Mouse (Mus musculus): Measurements from ENCODE around the gene Mars2. TPM values are rescaled to one million over a fixed set of nuclear protein-coding genes. Genes with fewer than 3 reads are reported as not detected.

Gene Mars2
- polyA plus RNA-seq (2012; rRNA removed): 2.5 and 3.8 TPM in 2 replicates

- DNase-seq (ENCODE audit: low read depth in 1 of 2, low spot score in 2 of 2): peak; percentile 85 to 97
- WGBS: under 1% methylated on average over 82 of the region's 82 CpGs
- peak within 1 kb of the TSS; percentile 79 for H3K4me3 ChIP-seq (ENCODE audit: extremely low read depth, insufficient read depth, insufficient read length)
These were observed at the start of gene Mars2 for GRCm38 (mm10) chr1:55236890-55237642. Gene Mars2 (plus strand): TSS chr1:55237177.

GRCm38 (mm10) chr1:55192015-55192414 is 45.0 kb upstream of the Mars2 start:
- Histone ChIP-seq H3K27me3 (ENCODE audit: control insufficient read depth, insufficient read depth, low read length) (no peaks in the 10 kb centered on the region), H3K4me1 (ENCODE audit: control insufficient read depth, insufficient read depth, insufficient read length) (no peaks in the 10 kb centered on the region), H3K27ac (ENCODE audit: insufficient read depth, low read length) (no peak overlapping the region), H3K36me3 (ENCODE audit: control insufficient read depth, insufficient read depth, low read length) (no peaks in the 10 kb centered on the region), H3K4me3 (ENCODE audit: extremely low read depth, insufficient read depth, insufficient read length) (no peak overlapping the region)
- TF ChIP-seq CTCF (IDR thresholded peaks at IDR 0.05; ENCODE audit: extremely low read depth, insufficient read depth, insufficient read length, insufficient replicate concordance): no peak
- no peak for TF ChIP-seq POLR2A (IDR thresholded peaks at IDR 0.05; ENCODE audit: low read depth, low read length)
- WGBS: 74% methylated on average over 8 of the region's 8 CpGs
- no peak for DNase-seq (ENCODE audit: low read depth in 1 of 2, low spot score in 2 of 2)

More at GRCm38 (mm10) chr1:55236890-55237642, at the start of gene Mars2:
- H3K4me1 ChIP-seq (ENCODE audit: control insufficient read depth, insufficient read depth, insufficient read length): peaks cover 4% of the 10 kb centered on the region
- H3K27me3 ChIP-seq (ENCODE audit: control insufficient read depth, insufficient read depth, low read length): no peaks in the 10 kb centered on the region
- no peak for TF ChIP-seq CTCF (IDR thresholded peaks at IDR 0.05; ENCODE audit: extremely low read depth, insufficient read depth, insufficient read length, insufficient replicate concordance)
- TF ChIP-seq POLR2A (IDR thresholded peaks at IDR 0.05; ENCODE audit: low read depth, low read length): peak; percentile 88
- H3K27ac ChIP-seq (ENCODE audit: insufficient read depth, low read length): peak within 1 kb of the TSS; percentile 77
- no peaks in the 10 kb centered on the region for H3K36me3 ChIP-seq (ENCODE audit: control insufficient read depth, insufficient read depth, low read length)

- Histone ChIP-seq H3K36me3 (ENCODE audit: control insufficient read depth, insufficient read depth, low read length) (no peaks in the 10 kb centered on the region), H3K4me1 (ENCODE audit: control insufficient read depth, insufficient read depth, insufficient read length) (no peaks in the 10 kb centered on the region), H3K27me3 (ENCODE audit: control insufficient read depth, insufficient read depth, low read length) (no peaks in the 10 kb centered on the region), H3K4me3 (ENCODE audit: extremely low read depth, insufficient read depth, insufficient read length) (no peak overlapping the region), H3K27ac (ENCODE audit: insufficient read depth, low read length) (no peak overlapping the region)
- 45% methylated on average over 3 of the region's 3 CpGs for WGBS
- TF ChIP-seq POLR2A (IDR thresholded peaks at IDR 0.05; ENCODE audit: low read depth, low read length) (no peak), CTCF (IDR thresholded peaks at IDR 0.05; ENCODE audit: extremely low read depth, insufficient read depth, insufficient read length, insufficient replicate concordance) (peak; percentile 47; the same call in 1 of the 2 replicates)
- DNase-seq (ENCODE audit: low read depth in 1 of 2, low spot score in 2 of 2): peak in 1 of 2 experiments; percentile 34
These were observed 44.2 kb upstream of the Mars2 start for GRCm38 (mm10) chr1:55192824-55193223.

- Histone ChIP-seq H3K4me3 (ENCODE audit: extremely low read depth, insufficient read depth, insufficient read length) (no peak overlapping the region), H3K27ac (ENCODE audit: insufficient read depth, low read length) (no peak overlapping the region), H3K4me1 (ENCODE audit: control insufficient read depth, insufficient read depth, insufficient read length) (no peaks in the 10 kb centered on the region), H3K27me3 (ENCODE audit: control insufficient read depth, insufficient read depth, low read length) (no peaks in the 10 kb centered on the region), H3K36me3 (ENCODE audit: control insufficient read depth, insufficient read depth, low read length) (no peaks in the 10 kb centered on the region)
- no peak for TF ChIP-seq POLR2A (IDR thresholded peaks at IDR 0.05; ENCODE audit: low read depth, low read length)
- no peak for TF ChIP-seq CTCF (IDR thresholded peaks at IDR 0.05; ENCODE audit: extremely low read depth, insufficient read depth, insufficient read length, insufficient replicate concordance)
- DNase-seq (ENCODE audit: low read depth in 1 of 2, low spot score in 2 of 2): no peak
- WGBS: 82% methylated on average over 2 of the region's 2 CpGs
These were observed 43.7 kb upstream of the Mars2 start for GRCm38 (mm10) chr1:55193316-55193715.

GRCm38 (mm10) chr1:55194064-55194915 is 42.7 kb upstream of the Mars2 start:
- Histone ChIP-seq H3K36me3 (ENCODE audit: control insufficient read depth, insufficient read depth, low read length) (no peaks in the 10 kb centered on the region), H3K27ac (ENCODE audit: insufficient read depth, low read length) (no peak overlapping the region), H3K4me1 (ENCODE audit: control insufficient read depth, insufficient read depth, insufficient read length) (no peaks in the 10 kb centered on the region), H3K4me3 (ENCODE audit: extremely low read depth, insufficient read depth, insufficient read length) (no peak overlapping the region), H3K27me3 (ENCODE audit: control insufficient read depth, insufficient read depth, low read length) (no peaks in the 10 kb centered on the region)
- TF ChIP-seq CTCF (IDR thresholded peaks at IDR 0.05; ENCODE audit: extremely low read depth, insufficient read depth, insufficient read length, insufficient replicate concordance) (no peak), POLR2A (IDR thresholded peaks at IDR 0.05; ENCODE audit: low read depth, low read length) (no peak)
- WGBS: 93% methylated on average over 19 of the region's 19 CpGs
- no peak for DNase-seq (ENCODE audit: low read depth in 1 of 2, low spot score in 2 of 2)

GRCm38 (mm10) chr1:55195021-55195420 is 42.0 kb upstream of the Mars2 start:
- no peaks in the 10 kb centered on the region for H3K4me1 ChIP-seq (ENCODE audit: control insufficient read depth, insufficient read depth, insufficient read length)
- no peak overlapping the region for H3K27ac ChIP-seq (ENCODE audit: insufficient read depth, low read length)
- H3K4me3 ChIP-seq (ENCODE audit: extremely low read depth, insufficient read depth, insufficient read length): no peak overlapping the region
- H3K27me3 ChIP-seq (ENCODE audit: control insufficient read depth, insufficient read depth, low read length): no peaks in the 10 kb centered on the region
- no peaks in the 10 kb centered on the region for H3K36me3 ChIP-seq (ENCODE audit: control insufficient read depth, insufficient read depth, low read length)
- no peak for DNase-seq (ENCODE audit: low read depth in 1 of 2, low spot score in 2 of 2)
- WGBS: 85% methylated on average over 4 of the region's 4 CpGs
- no peak for TF ChIP-seq CTCF (IDR thresholded peaks at IDR 0.05; ENCODE audit: extremely low read depth, insufficient read depth, insufficient read length, insufficient replicate concordance)
- no peak for TF ChIP-seq POLR2A (IDR thresholded peaks at IDR 0.05; ENCODE audit: low read depth, low read length)
